Mouse (Mus musculus): ENCODE results near the gene Kcnj10.

Gene Kcnj10

DNA sequence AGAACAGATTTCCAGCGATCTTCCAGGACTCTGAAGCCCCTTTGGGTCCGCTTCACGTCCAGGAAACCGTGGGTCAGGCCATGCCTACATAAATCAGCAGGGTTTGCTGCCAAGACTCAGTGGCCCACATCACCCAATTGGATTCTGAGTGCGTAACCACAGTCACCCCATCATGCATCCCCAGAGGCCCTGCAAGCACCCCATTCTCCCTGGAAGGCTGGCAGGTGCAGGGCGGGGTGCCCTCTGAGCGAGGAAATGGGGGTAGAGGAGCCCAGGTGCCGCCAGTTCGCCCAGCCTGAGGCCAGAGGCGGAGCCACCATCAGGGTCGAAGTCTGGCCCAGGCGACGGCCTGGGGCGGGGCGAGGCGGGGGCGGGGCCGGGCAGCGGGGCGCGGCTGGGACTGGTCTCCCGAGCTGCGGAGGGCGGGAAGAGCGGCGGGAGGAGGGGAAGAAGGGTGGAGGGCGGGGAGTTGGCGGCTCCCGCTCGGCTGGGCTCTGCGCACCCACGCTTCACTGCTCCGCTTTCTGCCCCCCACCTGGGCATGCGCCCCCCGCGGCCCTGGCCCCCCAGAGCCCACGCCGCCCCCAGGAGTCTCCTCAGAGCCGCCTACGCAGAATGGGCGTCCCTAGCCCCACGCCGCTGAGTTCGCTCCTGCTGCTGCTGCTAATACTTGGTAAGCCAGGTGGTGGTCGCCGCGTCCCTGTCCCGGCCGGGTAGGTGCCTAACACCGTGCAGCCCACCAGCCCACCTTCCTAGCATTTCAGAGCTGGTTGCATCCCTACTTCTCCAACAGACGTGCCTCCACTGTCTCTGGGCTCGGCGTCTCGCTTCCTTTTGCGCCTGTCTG lies 28.9 kb upstream of the Kcnj10 start:
- DNase-seq (ENCODE audit: low read depth), result peak; percentile 92

DNA sequence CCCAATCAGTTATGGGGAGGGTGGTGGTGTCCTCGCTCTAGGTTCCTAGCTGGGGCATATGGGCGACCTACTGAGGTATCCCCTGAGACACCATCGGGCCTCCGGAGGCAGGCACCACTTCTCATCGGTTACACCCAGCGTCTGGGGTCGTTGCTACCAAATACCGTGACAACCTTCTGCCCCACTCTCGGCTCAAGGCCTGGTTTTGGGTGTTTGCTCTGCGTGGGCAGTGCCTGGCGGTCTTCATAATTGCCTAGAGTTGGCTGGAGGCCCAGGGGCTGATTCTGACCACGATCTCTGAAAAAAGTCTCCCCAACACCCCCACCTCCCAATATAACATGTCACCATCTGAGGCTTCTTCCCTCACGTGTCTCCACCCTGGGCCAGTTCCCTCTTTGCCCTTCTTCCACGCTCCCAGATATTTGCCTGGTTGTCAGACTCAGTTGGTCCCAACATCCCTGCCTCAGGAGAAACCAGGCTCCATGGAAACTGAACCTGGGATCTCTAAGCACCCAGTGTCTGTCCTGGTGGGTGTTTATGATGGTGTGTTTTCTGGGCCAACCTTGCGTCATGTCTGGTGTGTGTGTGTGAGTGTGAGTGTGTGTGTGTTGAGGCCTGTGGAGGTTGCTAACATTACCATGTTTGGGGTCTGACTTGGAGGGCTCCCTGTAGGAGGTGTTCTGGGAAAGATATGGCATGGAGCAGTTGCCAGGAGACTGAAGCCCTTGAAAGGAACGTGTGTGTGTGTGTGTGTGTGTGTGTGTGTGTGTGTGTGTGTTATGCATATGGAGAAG lies 28.0 kb upstream of the Kcnj10 start:
- peak; percentile 52 for DNase-seq (ENCODE audit: low read depth)

DNA sequence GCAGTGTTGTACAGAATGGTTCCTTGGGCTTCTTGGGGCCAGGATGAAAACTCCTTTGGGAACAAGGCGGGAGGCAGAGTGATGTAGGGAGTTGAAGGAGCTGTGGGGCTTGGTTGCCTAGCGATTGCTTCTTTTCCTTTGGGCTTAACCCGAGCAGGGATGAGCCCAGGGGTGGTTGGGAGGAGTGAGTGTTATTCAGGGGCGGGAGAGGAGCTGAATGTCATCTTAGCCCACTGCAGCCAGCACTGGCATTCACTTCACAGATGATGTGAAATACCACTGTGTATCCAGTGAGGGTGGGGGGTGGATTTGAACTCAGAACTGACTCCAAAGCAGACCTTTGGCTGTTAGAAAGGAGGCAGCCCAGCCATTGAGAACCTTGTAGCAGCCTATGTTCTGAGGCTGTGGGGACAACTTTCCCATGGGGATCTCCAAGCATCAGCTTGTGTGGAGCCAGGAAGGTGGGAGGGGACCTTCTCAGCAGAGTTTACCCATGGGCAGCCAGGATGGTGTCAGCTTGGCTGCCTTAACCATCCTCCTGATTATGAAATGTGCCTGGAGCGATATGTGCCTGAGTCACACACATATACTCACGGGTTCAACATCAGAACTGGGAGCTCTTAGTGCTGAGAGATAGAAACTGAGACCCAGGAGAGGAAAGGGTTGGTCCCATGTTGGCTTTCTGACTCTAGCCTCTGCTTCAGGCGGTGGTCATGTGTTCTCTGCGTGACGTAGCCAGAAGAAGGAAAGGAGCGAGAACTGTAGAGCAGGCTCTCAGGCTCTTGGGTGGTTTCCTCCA lies 27.2 kb upstream of the Kcnj10 start:
- peak; percentile 87 for DNase-seq (ENCODE audit: low read depth)

DNA sequence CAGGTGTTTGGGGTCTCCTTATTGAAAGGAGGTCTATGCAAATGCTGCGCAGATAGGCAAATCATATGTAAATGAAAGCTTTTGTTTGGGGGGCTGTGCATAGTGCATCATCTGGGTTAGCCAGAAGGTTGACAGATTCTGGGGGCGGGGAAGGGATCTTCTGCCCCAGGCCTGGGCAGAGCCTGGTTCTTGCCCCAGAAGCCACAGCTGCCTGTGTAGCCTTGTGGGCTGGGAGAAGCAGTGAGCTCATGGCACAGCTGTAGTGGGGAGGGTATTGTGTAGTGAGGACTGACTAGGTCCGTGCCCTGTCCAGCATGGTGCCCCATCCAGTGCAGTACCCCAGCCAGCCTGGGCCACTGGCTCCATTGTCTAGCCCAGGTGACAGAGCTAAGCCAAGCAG lies 26.1 kb upstream of the Kcnj10 start:
- DNase-seq (ENCODE audit: low read depth), result no peak

DNA sequence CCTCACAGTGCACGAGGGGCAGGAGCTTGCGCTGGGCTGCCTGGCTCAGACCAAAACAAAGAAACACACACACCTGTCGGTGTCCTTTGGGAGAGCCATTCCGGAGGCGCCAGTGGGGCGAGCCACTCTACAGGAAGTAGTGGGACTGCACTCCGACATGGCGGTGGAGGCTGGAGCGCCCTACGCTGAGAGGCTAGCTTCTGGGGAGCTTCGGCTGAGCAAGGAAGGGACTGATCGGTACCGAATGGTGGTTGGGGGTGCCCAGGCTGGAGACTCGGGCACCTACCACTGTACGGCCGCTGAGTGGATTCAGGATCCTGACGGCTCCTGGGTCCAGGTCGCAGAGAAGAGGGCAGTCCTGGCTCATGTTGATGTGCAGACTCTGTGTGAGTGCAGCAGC lies 23.6 kb upstream of the Kcnj10 start:
- DNase-seq (ENCODE audit: low read depth), result no peak

DNA sequence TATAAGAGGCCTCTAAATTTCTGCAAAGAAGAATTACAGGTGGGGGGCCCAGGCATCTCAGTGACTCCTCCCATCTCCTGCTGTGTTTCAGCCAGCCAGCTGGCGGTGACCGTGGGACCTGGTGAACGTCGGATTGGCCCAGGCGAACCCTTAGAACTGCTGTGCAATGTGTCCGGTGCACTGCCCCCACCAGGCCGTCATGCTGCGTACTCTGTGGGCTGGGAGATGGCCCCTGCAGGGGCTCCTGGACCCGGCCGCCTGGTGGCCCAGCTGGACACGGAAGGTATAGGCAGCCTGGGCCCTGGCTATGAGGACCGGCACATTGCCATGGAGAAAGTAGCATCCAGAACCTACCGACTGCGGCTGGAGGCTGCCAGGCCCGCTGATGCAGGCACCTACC lies 23.1 kb upstream of the Kcnj10 start:
- no peak for DNase-seq (ENCODE audit: low read depth)

- no peak for DNase-seq (ENCODE audit: low read depth)
These were observed 22.5 kb upstream of the Kcnj10 start for GRCm38 (mm10) chr1:172318424-172319035.

DNA sequence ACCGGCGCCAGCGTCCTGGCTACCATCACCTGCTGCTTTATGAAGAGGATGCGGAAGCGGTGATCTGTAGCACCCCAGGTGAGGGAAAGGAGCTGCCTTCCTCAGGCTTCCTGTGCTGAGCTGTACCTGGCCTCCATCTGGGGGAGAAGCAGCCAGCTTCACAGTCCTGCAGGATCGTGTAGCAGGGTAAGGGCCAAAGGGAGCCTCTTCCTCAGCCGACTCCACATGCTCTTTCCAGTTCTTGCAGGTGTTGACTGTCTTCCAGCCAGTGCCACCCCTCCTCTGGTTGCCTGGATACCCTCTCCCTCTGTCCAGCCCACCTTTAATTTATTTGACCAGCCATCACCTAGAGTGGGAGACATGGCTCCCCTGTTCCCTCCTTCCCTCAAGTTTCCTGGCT lies 21.7 kb upstream of the Kcnj10 start:
- DNase-seq (ENCODE audit: low read depth), result no peak

- no peak for DNase-seq (ENCODE audit: low read depth)
These were observed 21.0 kb upstream of the Kcnj10 start for GRCm38 (mm10) chr1:172319921-172320411.

DNA sequence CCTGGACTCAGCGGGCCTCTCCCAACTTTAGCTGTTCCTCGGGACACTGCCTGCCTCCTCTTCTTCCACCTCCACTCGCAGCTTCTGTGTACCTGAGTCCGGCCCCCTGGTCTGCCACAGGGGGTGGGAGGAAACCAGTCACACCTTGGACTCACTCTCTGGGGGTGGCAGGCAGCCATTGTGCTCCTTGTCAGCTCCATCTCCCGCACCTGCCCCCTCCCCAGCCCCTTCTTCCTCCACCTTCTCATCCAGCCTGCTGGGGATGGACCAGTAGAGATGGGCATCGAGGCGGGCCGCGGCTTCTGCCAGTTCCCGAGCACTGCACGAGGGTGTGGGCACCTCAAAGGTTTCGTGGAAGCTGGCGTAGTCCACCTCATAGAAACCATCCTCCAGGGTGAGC lies 18.3 kb upstream of the Kcnj10 start:
- no peak for DNase-seq (ENCODE audit: low read depth)

DNA sequence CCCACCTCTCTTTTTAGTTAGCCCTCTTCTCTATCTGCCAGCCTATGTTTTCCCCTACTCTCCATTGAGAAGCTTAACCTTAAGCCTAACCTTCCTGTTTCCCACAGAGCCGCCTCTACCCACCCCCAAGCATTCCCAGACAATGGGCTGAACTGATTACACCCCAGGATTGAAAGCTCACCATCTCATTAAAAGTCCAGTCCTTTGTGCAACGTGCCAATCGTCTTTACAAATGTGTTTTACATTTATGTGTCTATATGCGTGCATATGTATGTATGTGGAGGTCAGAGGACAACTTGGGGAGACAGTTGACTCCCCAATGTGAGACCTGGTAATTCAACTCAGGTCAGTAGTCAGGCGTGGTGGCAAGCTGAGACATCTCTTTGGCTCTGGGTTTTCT lies 17.7 kb upstream of the Kcnj10 start:
- no peak for DNase-seq (ENCODE audit: low read depth)

- no peak for DNase-seq (ENCODE audit: low read depth)
These were observed 17.1 kb upstream of the Kcnj10 start for GRCm38 (mm10) chr1:172323801-172324359.

DNA sequence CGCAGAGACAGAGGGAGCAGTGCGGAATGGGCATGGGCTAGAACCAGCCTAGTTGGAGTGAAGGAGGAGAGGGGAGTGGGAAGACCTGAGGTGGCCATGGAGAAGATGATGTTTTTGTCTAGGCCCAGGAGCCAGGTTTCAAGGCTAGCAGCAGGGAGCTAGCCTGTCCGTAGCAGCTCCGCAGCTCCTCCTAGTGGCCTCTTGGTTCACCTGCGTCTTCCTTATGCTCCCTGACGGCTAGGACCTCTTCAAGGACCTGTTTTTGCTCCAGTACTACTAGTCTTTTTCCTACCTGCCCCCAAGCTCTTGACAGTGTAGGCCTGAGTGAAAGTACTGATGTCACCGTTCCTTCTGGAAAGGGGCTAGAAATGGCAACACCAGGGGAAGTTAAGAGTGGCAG lies 16.3 kb upstream of the Kcnj10 start:
- peak; percentile 94 for DNase-seq (ENCODE audit: low read depth)

DNA sequence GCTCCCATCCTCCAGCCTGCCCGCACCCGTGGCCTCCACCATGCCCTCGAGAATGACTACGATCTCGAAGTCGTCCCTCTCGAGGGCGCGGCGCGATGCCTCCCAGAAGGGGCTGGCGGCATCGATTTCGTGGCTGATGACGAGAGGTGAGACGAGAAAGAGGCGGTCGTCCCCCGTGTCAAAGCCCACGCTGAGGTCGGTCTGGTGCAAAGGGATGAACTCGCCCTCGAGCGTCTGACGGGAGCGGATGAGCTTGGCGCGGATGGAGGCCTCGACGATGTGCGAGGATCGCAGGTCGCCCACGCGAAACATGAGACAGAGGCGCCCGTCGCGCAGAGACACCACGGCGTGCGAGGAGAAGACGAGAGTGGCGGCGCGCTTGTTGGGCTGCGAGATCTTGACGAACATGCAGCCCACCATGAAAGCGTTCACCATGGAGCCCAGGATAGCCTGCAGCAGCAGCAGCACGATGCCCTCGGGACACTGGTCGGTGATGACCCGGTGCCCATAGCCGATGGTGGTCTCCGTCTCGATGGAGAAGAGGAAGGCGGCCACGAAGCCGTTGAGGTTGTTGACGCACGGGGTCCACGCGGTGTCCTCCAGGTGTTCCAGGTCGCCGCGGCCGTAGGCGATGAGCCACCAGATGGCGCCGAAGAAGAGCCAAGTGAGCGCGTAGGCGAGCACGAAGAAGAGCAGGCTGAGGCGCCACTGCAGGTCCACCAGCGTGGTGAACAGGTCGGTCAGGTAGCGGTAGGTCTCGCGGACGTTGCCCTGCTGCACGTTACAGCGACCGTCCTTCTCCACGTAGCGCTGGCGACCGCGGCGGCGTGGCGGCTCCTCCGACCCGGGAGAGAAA lies 15.1 kb upstream of the Kcnj10 start:
- DNase-seq (ENCODE audit: low read depth), result no peak

DNA sequence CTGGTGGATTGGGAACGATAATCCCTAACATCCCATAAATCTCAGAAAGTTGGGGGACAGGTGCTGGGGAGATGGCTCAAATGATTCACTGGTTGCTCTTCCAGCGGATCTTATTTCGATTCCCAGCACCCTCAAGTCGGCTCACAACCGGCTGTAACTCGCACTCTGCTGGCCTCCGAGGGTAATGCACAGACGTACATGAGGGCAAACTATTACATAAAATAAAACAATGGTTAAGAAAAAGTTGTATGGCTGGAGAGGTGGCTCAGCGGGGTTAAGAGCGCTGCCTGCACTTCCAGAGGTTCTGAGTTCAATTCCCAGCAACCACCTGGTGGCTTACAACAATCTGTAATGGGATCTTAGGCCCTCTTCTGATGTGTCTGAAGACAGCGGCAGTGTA lies 14.3 kb upstream of the Kcnj10 start:
- DNase-seq (ENCODE audit: low read depth), result no peak

- DNase-seq (ENCODE audit: low read depth), result no peak
These were observed 13.6 kb upstream of the Kcnj10 start for GRCm38 (mm10) chr1:172327206-172328001.

- no peak for DNase-seq (ENCODE audit: low read depth)
These were observed 13.0 kb upstream of the Kcnj10 start for GRCm38 (mm10) chr1:172328041-172328440.

DNA sequence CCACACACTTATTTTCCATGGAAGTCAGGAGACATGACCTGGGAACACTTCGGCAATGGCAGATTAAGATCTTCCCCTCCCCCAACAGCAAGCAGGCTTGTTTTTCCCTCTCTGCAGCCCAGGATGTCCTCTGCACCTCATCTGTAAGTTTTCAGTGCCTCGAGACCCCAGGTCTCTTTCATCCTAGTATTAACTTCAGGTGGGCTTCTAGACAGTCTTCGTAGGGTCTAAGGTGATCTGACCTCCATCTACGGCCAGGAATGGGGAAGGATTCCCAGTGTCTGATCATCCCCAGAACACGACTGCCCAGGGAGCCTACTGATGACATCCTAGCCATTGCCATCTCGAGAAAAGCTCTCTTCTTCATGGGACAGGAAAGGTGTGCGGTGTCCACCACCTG lies 12.5 kb upstream of the Kcnj10 start:
- no peak for DNase-seq (ENCODE audit: low read depth)

DNA sequence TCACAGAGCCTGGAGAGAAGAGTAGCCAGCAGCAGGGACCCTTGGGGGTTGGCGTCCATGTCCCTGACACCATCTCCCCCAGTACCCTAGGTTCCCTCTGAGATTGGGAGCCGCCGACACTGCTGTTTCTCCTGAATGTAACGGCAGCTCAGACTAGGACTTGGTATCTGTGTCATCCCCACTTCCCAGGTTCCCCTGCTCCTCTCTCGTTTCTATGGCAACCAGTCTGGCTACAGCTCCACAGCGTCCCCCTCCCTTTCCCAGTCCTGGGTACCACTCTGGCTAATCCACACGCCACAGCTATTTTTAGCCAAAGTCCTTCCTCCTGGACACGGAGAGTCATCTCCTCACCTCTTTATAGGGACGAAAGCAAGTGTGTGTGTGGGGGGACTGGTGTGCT lies 11.9 kb upstream of the Kcnj10 start, which contains the start of gene Kcnj9:
Gene Kcnj9, minus strand, starts transcription at position 188 of the 400 bp plus-strand sequence.
- no peak for DNase-seq (ENCODE audit: low read depth)

DNA sequence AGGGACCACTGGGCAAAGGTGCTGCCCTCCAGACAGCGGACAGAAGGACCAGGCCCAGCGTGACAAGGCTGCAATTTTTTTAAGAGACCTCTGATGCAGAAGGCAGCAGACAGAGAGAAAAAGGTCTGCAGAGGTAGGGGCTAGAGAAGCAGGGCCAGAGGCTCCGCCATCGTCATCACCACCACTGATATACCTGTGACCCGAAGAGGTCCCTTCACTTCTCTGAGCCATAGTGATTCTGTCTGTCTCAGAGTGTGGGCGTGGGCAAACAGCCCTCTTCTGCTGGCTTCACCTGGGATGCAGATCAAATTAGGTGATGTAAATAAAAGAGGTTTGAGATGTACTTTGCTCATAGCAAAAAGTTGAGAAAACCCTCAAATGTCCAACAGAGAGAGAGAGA lies 11.4 kb upstream of the Kcnj10 start:
- DNase-seq (ENCODE audit: low read depth), result no peak
